Mouse (Mus musculus) G1E (cell line): Measurements from ENCODE around the gene A630023A22Rik. TPM values are rescaled to one million over a fixed set of nuclear protein-coding genes. Genes with fewer than 3 reads are reported as not detected.

Experiments used
- ATAC-seq: 2 replicates; pipeline ENCODE4 v1.8.0; 2016; ENCODE audit warnings: mild to moderate bottlenecking; ENCODE audit not compliant: insufficient number of reproducible peaks, poor library complexity, low FRiP score, severe bottlenecking; ENCODE audit errors: extremely low read depth
- DNase-seq: peaks from one replicate; pipeline ENCODE4 v3.0.0; 2012; ENCODE audit warnings: low spot score
- H3K27me3 ChIP-seq: 2 replicates; pipeline ENCODE4 v1.6.1; 2012; ENCODE audit warnings: mild to moderate bottlenecking, low read length, inconsistent platforms; ENCODE audit not compliant: insufficient read depth
- H3K36me3 ChIP-seq: replicated peaks from 2 replicates; pipeline ENCODE3; 2012; ENCODE audit warnings: mild to moderate bottlenecking, inconsistent platforms
- H3K4me1 ChIP-seq: 2 replicates; pipeline ENCODE4 v1.6.1; 2012; ENCODE audit warnings: low read depth, low read length, inconsistent platforms, mixed read lengths; ENCODE audit not compliant: insufficient read depth
- H3K4me3 ChIP-seq: 2 replicates; pipeline ENCODE4 v1.5.1; 2012; ENCODE audit warnings: low read depth, mild to moderate bottlenecking, inconsistent platforms, low read length, moderate library complexity, mixed read lengths
- H3K9me3 ChIP-seq: replicated peaks from 2 replicates; pipeline ENCODE4 v1.6.1; 2012; ENCODE audit warnings: inconsistent platforms
- CTCF ChIP-seq: IDR thresholded peaks from 2 replicates; pipeline ENCODE4 v1.5.1; 2012; ENCODE audit warnings: low read depth, low read length, inconsistent platforms, mixed read lengths
- GATA1 ChIP-seq: IDR thresholded peaks from 2 replicates; pipeline ENCODE4 v1.6.1; 2012; ENCODE audit warnings: borderline replicate concordance, low read length, inconsistent platforms, mixed read lengths
- GATA2 ChIP-seq: IDR thresholded peaks from 2 replicates; pipeline ENCODE4 v1.6.1; 2012; ENCODE audit warnings: low read depth, low read length, inconsistent platforms, borderline replicate concordance
- POLR2AphosphoS5 ChIP-seq: IDR thresholded peaks from 2 replicates; pipeline ENCODE4 v1.6.1; 2012; ENCODE audit warnings: low read depth, low read length, inconsistent platforms; ENCODE audit not compliant: insufficient replicate concordance
- TAL1 ChIP-seq: conservative IDR thresholded peaks from 2 replicates; pipeline ENCODE4 v1.6.1; 2012; ENCODE audit warnings: low read depth, low read length, inconsistent platforms, mixed read lengths
- polyA plus RNA-seq: library from polyadenylated mRNA; stranded (reverse); fragments of >175 nt; gene quantifications from 2 replicates; pipeline ENCODE4 v1.2.3, GENCODE M21; 2012
- total RNA-seq, 2 experiments: library from RNA; stranded (forward) in 1 of 2; stranded (reverse) in 1 of 2; fragments of 200-1000 nt in 1 of 2; fragments of >200 nt in 1 of 2; fragmentation: Nextera tagmentation in 1 of 2; gene quantifications; 2 replicates each; pipeline ENCODE4 v1.2.3; 2014 to 2017

Gene A630023A22Rik
- total and polyA plus RNA-seq, 3 experiments: 0.11 TPM; not detected in 2

GRCm38 (mm10) chr14:34131216-34131615 is 28.7 kb upstream of the A630023A22Rik start:
- Histone ChIP-seq H3K9me3 (no peaks in the 10 kb centered on the region), H3K4me3 (no peak overlapping the region), H3K27me3 (no peaks in the 10 kb centered on the region), H3K36me3 (no peaks in the 10 kb centered on the region), H3K4me1 (no peaks in the 10 kb centered on the region)
- TF ChIP-seq TAL1 (no peak), GATA1 (no peak), GATA2 (no peak), POLR2AphosphoS5 (no peak), CTCF (no peak)
- ATAC-seq: no peak
- DNase-seq: no peak

DNA sequence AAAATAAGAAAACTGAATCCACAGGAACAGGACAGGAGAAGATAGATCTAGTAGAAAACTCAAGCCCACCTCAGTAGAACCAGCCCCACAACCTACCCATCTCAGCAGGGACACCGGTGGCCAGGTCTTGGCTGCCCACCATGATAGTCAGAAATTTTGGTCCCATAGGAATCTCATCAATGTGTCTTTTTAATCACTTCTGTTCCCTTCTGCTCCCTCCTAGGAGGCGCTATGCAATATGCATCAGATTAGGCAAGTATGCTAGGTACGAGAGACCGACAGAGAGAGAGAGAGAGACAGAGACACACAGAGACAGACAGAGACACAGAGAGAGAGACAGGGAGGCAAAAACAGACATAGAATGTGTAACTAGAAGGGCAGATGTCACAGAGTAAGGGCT is 19.1 kb upstream of the A630023A22Rik start:
- Histone ChIP-seq H3K4me3 (no peak overlapping the region), H3K9me3 (no peaks in the 10 kb centered on the region), H3K36me3 (no peaks in the 10 kb centered on the region), H3K27me3 (no peaks in the 10 kb centered on the region), H3K4me1 (no peaks in the 10 kb centered on the region)
- TF ChIP-seq POLR2AphosphoS5 (no peak), CTCF (no peak), GATA1 (no peak), TAL1 (no peak), GATA2 (no peak)
- DNase-seq (no peak), ATAC-seq (no peak)

- Histone ChIP-seq H3K4me3 (no peak overlapping the region), H3K9me3 (no peaks in the 10 kb centered on the region), H3K27me3 (no peaks in the 10 kb centered on the region), H3K4me1 (no peaks in the 10 kb centered on the region), H3K36me3 (no peaks in the 10 kb centered on the region)
- ATAC-seq: no peak
- TF ChIP-seq TAL1 (no peak), GATA2 (no peak), POLR2AphosphoS5 (no peak), GATA1 (no peak), CTCF (no peak)
- DNase-seq: no peak
Observed at GRCm38 (mm10) chr14:34120923-34121351, 18.4 kb upstream of the A630023A22Rik start.

DNA sequence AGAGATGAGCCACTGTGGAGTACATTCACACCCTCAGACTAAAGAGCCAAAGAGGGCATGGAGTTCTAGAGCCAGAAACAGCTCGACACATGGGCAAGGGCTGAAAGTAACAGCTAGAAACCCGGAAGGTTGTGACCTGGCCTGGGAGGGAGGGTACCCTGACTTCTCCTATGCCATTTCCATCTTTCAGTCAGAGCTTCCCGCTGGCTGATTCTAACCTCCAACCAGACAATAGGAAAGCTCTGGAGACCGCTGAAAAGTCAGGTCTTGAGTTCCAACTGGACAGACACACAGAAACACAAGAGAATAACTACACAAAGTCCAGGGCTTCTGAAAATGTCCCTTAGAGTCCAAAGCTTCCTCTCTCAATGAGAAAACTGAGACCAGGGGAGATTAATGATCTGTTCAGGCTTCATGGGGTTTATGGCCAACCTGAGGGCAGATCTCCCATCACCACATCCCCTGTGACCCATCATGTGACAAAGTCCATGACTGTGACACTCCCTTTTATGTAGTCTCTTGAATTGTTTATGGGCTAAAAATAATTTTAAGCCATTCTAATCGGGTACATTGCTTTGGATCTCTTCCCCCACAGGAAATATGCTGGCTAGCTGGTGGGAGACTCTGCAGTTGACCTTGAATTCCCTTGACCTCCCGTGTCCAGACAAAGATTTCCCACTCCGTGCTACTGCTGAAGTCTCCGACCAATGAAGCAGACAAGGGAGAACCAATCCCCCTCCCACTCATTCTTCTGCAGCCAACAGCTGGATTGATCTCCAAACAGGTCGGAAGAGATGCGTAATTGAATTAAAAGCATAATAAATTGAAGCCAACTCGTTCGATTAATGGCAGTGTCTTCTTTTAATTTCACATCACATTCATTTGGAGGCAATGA is 17.7 kb upstream of the A630023A22Rik start:
- H3K9me3 ChIP-seq: no peaks in the 10 kb centered on the region
- ATAC-seq (no peak), DNase-seq (no peak)
- H3K4me3 ChIP-seq: no peak overlapping the region
- H3K36me3 ChIP-seq: no peaks in the 10 kb centered on the region
- no peaks in the 10 kb centered on the region for H3K4me1 ChIP-seq
- H3K27me3 ChIP-seq: no peaks in the 10 kb centered on the region
- TF ChIP-seq GATA1 (no peak), POLR2AphosphoS5 (no peak), TAL1 (no peak), GATA2 (no peak), CTCF (no peak)

- TF ChIP-seq CTCF (no peak), TAL1 (no peak), GATA2 (no peak), GATA1 (no peak), POLR2AphosphoS5 (no peak)
- DNase-seq (no peak), ATAC-seq (no peak)
- Histone ChIP-seq H3K4me3 (no peak overlapping the region), H3K36me3 (no peaks in the 10 kb centered on the region), H3K9me3 (no peaks in the 10 kb centered on the region), H3K27me3 (no peaks in the 10 kb centered on the region), H3K4me1 (no peaks in the 10 kb centered on the region)
Observed at GRCm38 (mm10) chr14:34119046-34119723, 16.6 kb upstream of the A630023A22Rik start.

DNA sequence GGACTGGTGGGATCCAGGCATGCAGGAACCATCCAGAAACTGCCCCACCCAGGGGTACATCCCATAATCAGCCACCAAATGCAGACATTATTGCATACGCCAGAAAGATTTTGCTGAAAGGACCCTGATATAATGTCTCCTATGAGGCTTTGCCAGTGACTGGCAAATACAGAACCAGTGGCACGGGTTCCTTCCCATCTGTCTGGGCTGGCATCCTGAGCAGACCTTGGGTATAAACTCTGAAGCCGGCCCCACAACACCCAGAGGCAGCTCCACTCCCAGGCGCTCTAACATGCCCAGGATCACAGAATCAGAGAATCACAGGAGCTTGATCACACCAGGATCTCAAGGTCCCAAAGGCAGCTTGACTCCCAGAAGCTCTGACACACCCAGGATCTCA is 11.8 kb upstream of the A630023A22Rik start:
- ATAC-seq: no peak
- TF ChIP-seq GATA2: no peak
- Histone ChIP-seq H3K4me3 (no peak overlapping the region), H3K4me1 (no peaks in the 10 kb centered on the region), H3K36me3 (no peaks in the 10 kb centered on the region), H3K27me3 (no peaks in the 10 kb centered on the region), H3K9me3 (no peaks in the 10 kb centered on the region)
- DNase-seq: no peak
